Mouse (Mus musculus): ENCODE results near the gene Atp2a1. TPM values are rescaled to one million over a fixed set of nuclear protein-coding genes. Genes with fewer than 3 reads are reported as not detected.

Gene Atp2a1
- polyA plus RNA-seq, 1 experiment from 2014 or later, result 0.17 TPM

- no peaks in the 10 kb centered on the region for H3K9me3 ChIP-seq (replicated peaks)
- 84% methylated on average over 15 of the region's 15 CpGs for WGBS (ENCODE audit: insufficient replicate concordance)
- no peak overlapping the region for H3K9ac ChIP-seq
- H3K4me1 ChIP-seq, result no peaks in the 10 kb centered on the region
- no peak overlapping the region for H3K4me2 ChIP-seq
- no peak for ATAC-seq
- H3K27me3 ChIP-seq (replicated peaks), result no peaks in the 10 kb centered on the region
- H3K4me3 ChIP-seq, result no peak overlapping the region
- H3K36me3 ChIP-seq, result peaks cover 34% of the 10 kb centered on the region
- no peak overlapping the region for H3K27ac ChIP-seq
Measured at GRCm38 (mm10) chr7:126445104-126445815, 17.6 kb downstream of the Atp2a1 start.

DNA sequence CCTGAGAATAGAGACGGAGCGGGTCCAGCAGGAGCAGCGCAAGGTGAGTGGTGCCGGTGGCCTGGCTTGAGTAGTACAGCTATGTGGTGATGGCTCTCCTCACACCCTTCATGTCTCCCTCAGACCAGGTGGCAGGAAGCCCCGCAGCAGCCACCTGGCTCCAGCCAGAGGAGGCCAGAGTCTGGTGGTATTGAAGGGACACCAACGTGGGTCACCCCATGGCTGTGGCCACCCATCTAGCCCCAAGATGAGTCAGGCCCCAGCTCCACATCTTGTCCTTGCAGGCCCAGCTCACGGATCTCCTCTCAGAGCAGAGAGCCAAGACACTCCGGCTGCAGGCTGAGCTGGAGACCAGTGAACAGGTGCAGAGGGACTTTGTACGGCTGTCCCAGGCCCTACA, 18.4 kb downstream of the Atp2a1 start:
- no peak for ATAC-seq
- no peak overlapping the region for H3K27ac ChIP-seq
- H3K4me3 ChIP-seq, result no peak overlapping the region
- no peaks in the 10 kb centered on the region for H3K4me1 ChIP-seq
- H3K4me2 ChIP-seq, result no peak overlapping the region
- peaks cover 34% of the 10 kb centered on the region for H3K36me3 ChIP-seq
- no peak overlapping the region for H3K9ac ChIP-seq
- H3K9me3 ChIP-seq (replicated peaks), result no peaks in the 10 kb centered on the region
- no peaks in the 10 kb centered on the region for H3K27me3 ChIP-seq (replicated peaks)
- 81% methylated on average over 9 of the region's 9 CpGs for WGBS (ENCODE audit: insufficient replicate concordance)

DNA sequence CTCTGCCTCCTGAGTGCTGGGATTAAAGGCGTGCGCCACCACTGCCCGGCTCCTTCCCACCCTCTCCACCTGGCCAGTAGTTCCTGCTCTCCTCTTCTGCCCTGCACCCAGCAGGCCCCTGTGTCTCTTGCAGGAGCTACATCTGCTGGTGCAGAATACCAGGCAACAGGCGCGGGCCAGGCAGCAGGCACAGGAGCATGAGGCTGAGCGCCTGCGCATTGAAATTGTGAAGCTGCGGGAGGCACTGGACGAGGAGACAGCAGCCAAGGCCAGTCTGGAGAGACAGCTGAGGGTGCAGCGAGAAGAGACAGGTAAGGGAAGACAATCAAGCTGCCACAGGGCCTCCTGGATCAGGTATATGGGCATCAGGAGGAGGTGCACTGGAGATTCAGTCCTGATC, 18.9 kb downstream of the Atp2a1 start:
- Histone ChIP-seq H3K4me2 (no peak overlapping the region), H3K4me1 (no peaks in the 10 kb centered on the region), H3K4me3 (no peak overlapping the region), H3K27me3 (replicated peaks) (no peaks in the 10 kb centered on the region), H3K9ac (no peak overlapping the region), H3K27ac (no peak overlapping the region), H3K9me3 (replicated peaks) (no peaks in the 10 kb centered on the region), H3K36me3 (peaks cover 34% of the 10 kb centered on the region)
- WGBS (ENCODE audit: insufficient replicate concordance), result 89% methylated on average over 10 of the region's 10 CpGs
- ATAC-seq, result no peak

GRCm38 (mm10) chr7:126440134-126440533, 22.8 kb downstream of the Atp2a1 start:
- peaks cover 24% of the 10 kb centered on the region for H3K36me3 ChIP-seq
- no peak overlapping the region for H3K27ac ChIP-seq
- ATAC-seq, result no peak
- H3K9me3 ChIP-seq (replicated peaks), result no peaks in the 10 kb centered on the region
- no peak overlapping the region for H3K4me2 ChIP-seq
- no peak overlapping the region for H3K9ac ChIP-seq
- 85% methylated on average over 9 of the region's 9 CpGs for WGBS (ENCODE audit: insufficient replicate concordance)
- no peaks in the 10 kb centered on the region for H3K27me3 ChIP-seq (replicated peaks)
- no peak overlapping the region for H3K4me3 ChIP-seq
- H3K4me1 ChIP-seq, result no peaks in the 10 kb centered on the region

DNA sequence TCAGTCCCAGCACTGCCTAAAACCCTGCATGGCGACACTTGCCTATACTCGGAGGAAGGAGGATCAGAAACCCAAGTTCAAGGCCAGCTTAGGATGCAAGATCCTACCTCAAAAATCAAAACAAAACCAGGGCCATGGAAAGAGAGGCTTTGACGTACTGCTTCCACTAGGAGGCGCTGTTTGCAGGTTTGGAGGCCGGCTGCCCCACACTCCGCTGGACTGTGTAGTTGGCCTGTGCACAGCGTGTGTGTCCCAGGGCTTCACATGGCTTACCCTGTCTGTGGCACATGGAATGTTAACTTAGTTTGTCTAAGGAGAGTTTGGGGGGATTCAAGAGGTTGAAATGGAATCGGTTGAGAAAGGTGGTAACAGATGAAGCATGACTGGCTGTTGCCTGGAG, 26.1 kb downstream of the Atp2a1 start:
- no peaks in the 10 kb centered on the region for H3K4me1 ChIP-seq
- H3K9me3 ChIP-seq (replicated peaks), result no peaks in the 10 kb centered on the region
- no peak overlapping the region for H3K27ac ChIP-seq
- no peak overlapping the region for H3K4me3 ChIP-seq
- H3K36me3 ChIP-seq, result peaks cover 22% of the 10 kb centered on the region
- 25% methylated on average over 8 of the region's 8 CpGs for WGBS (ENCODE audit: insufficient replicate concordance)
- ATAC-seq, result peak; percentile 65
- no peak overlapping the region for H3K4me2 ChIP-seq
- H3K27me3 ChIP-seq (replicated peaks), result no peaks in the 10 kb centered on the region
- H3K9ac ChIP-seq, result no peak overlapping the region

GRCm38 (mm10) chr7:126435801-126436200, 27.1 kb downstream of the Atp2a1 start:
- 73% methylated on average over 3 of the region's 3 CpGs for WGBS (ENCODE audit: insufficient replicate concordance)
- no peak for ATAC-seq
- Histone ChIP-seq H3K27ac (no peak overlapping the region), H3K4me1 (peaks cover 4% of the 10 kb centered on the region; the same call in 1 of the 2 replicates), H3K36me3 (peaks cover 20% of the 10 kb centered on the region), H3K4me3 (no peak overlapping the region), H3K9me3 (replicated peaks) (no peaks in the 10 kb centered on the region), H3K9ac (no peak overlapping the region), H3K27me3 (replicated peaks) (no peaks in the 10 kb centered on the region), H3K4me2 (no peak overlapping the region)

DNA sequence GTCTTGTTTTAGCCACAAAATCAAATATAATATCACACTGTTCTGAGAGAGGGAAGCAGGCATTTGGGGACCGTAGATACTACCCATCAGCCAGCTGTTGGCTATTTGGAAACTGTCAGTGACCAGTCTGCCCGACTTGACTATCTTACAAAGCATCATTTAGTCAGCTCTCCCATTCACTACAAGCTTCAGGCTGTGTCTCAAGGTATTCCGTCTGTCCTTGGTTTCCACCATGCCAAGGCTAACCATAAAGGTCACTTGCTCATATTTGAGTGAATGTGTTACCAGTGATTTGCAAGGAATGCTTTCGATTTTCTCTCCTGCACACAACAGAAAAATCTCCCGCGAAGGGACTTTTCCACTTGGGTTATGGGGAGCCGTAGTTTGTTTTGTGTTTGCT, 28.2 kb downstream of the Atp2a1 start:
- ATAC-seq, result no peak
- Histone ChIP-seq H3K36me3 (peaks cover 23% of the 10 kb centered on the region), H3K4me1 (peaks cover 9% of the 10 kb centered on the region), H3K4me2 (no peak overlapping the region), H3K9me3 (replicated peaks) (no peaks in the 10 kb centered on the region), H3K9ac (no peak overlapping the region), H3K27ac (no peak overlapping the region), H3K27me3 (replicated peaks) (no peaks in the 10 kb centered on the region), H3K4me3 (no peak overlapping the region)
- WGBS (ENCODE audit: insufficient replicate concordance), result 76% methylated on average over 7 of the region's 7 CpGs

DNA sequence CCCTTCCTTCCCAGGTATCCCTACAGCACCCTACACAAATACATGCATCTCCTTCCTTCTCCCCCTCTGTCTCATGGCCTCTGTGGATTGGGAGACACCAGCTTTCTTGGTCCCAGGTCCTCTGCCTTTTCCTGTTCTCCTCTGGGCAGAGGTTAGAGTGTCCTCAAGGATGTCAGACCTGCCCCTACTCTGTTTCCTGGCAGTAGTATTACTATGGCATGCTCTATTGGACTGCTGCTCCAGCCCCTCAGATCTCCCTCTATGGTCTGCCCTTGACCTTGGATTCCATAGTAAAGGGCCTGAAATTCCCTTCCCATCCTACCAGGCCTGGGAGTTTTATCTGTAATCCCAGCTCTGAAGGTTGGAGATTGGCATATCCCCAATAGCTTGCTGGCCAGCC, 32.7 kb downstream of the Atp2a1 start:
- H3K27me3 ChIP-seq (replicated peaks), result no peaks in the 10 kb centered on the region
- H3K9ac ChIP-seq, result no peak overlapping the region
- H3K4me1 ChIP-seq, result peaks cover 30% of the 10 kb centered on the region
- H3K4me2 ChIP-seq, result peak overlapping the region; percentile 99; the same call in 1 of the 2 replicates
- no peak overlapping the region for H3K27ac ChIP-seq
- no peak overlapping the region for H3K4me3 ChIP-seq
- 0 out of 2 replicates have a peak, but pooled peaks cover 6% of the 10 kb centered on the region for H3K9me3 ChIP-seq (replicated peaks)
- no peak for ATAC-seq
- peaks cover 18% of the 10 kb centered on the region for H3K36me3 ChIP-seq

GRCm38 (mm10) chr7:126429503-126429898, 33.4 kb downstream of the Atp2a1 start:
- H3K36me3 ChIP-seq, result peaks cover 16% of the 10 kb centered on the region
- peak overlapping the region; percentile 77 for H3K9ac ChIP-seq
- peaks cover 30% of the 10 kb centered on the region for H3K4me1 ChIP-seq
- H3K4me3 ChIP-seq, result peak overlapping the region; percentile 76
- ATAC-seq, result peak; percentile 9; the same call in 1 of the 2 replicates
- no peak overlapping the region for H3K27ac ChIP-seq
- peak overlapping the region; percentile 99 for H3K4me2 ChIP-seq
- H3K27me3 ChIP-seq (replicated peaks), result no peaks in the 10 kb centered on the region
- WGBS (ENCODE audit: insufficient replicate concordance), result 35% methylated on average over 15 of the region's 15 CpGs
- 0 out of 2 replicates have a peak, but pooled peaks cover 6% of the 10 kb centered on the region for H3K9me3 ChIP-seq (replicated peaks)

GRCm38 (mm10) chr7:126428631-126429502, 34.0 kb downstream of the Atp2a1 start, which contains the start of gene Rabep2:
Gene Rabep2, plus strand, starts transcription at chr7:126428759.
- Histone ChIP-seq H3K4me1 (peaks cover 30% of the 10 kb centered on the region), H3K27me3 (replicated peaks) (no peaks in the 10 kb centered on the region), H3K36me3 (peaks cover 11% of the 10 kb centered on the region; the same call in 1 of the 2 replicates), H3K9ac (peak within 1 kb of the TSS; percentile 77), H3K4me2 (peak within 1 kb of the TSS; percentile 99), H3K4me3 (peak within 1 kb of the TSS; percentile 76), H3K27ac (peak within 1 kb of the TSS; percentile 81), H3K9me3 (replicated peaks) (0 out of 2 replicates have a peak, but pooled peaks cover 6% of the 10 kb centered on the region)
- ATAC-seq, result peak; percentile 85
- under 1% methylated on average over 81 of the region's 82 CpGs for WGBS (ENCODE audit: insufficient replicate concordance)

GRCm38 (mm10) chr7:126428154-126428553, 34.8 kb downstream of the Atp2a1 start:
- Histone ChIP-seq H3K9me3 (replicated peaks) (0 out of 2 replicates have a peak, but pooled peaks cover 6% of the 10 kb centered on the region), H3K4me1 (peaks cover 30% of the 10 kb centered on the region), H3K4me2 (peak overlapping the region; percentile 99), H3K27ac (peak overlapping the region; percentile 81), H3K27me3 (replicated peaks) (no peaks in the 10 kb centered on the region), H3K4me3 (peak overlapping the region; percentile 76), H3K36me3 (peaks cover 9% of the 10 kb centered on the region; the same call in 1 of the 2 replicates), H3K9ac (peak overlapping the region; percentile 77; the same call in 1 of the 2 replicates)
- ATAC-seq, result peak; percentile 45; the same call in 1 of the 2 replicates
- 5% methylated on average over 4 of the region's 4 CpGs for WGBS (ENCODE audit: insufficient replicate concordance)

Data from liver, embryonic 12.5 days (tissue).